Mouse (Mus musculus): Measurements from ENCODE around the gene Ubxn11.

- no peak for TF ChIP-seq CTCF (IDR thresholded peaks at IDR 0.05; ENCODE audit: extremely low read depth, insufficient read depth, insufficient read length, insufficient replicate concordance)
- TF ChIP-seq POLR2A (IDR thresholded peaks at IDR 0.05; ENCODE audit: low read depth, low read length): no peak
These were observed 48.8 kb upstream of the Ubxn11 start, which contains the start of gene Zfp683 for GRCm38 (mm10) chr4:134053538-134053937.

Measured in spleen, adult 2 months (tissue).